Mouse (Mus musculus) 416B (cell line): ENCODE measurements around the gene Lair1.
"Not testable (repeated sequence)": the region's sequence is repeated elsewhere in the genome, so short reads cannot be mapped to it uniquely, and the experiment has no call there.

ENCODE experiments used
- DNase-seq: peaks from one replicate; pipeline ENCODE4 v3.0.0; 2011; ENCODE audit warnings: low read depth

Gene Lair1

GRCm38 (mm10) chr7:4003996-4004395 lies 59.0 kb downstream of the Lair1 start:
- not testable (repeated sequence) for DNase-seq

- DNase-seq: no peak
Measured at GRCm38 (mm10) chr7:3962017-3962416, 101.0 kb downstream of the Lair1 start.

- DNase-seq: no peak
Measured at GRCm38 (mm10) chr7:3957387-3957786, 105.6 kb downstream of the Lair1 start.
